Mouse (Mus musculus): ENCODE data around the gene H2al1m.

DNA sequence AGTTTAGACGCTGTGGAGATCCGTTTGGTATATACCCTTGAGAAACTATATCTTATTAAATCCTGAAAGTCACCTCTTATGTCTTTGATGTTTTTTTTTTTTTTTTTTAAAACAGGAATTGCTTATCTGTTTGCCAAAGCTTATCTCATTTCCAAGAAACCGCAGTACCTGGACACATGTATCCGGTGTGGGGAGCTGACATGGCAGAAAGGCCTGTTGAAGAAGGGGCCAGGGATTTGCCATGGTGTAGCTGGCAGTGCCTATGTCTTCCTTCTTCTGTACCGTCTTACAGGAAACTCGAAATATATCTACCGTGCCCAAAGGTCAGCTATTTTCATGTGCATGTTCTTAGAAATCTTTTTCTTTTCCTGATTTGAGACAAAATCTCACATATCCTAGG is 25.7 kb upstream of the H2al1m start:
- TF ChIP-seq POLR2A (IDR thresholded peaks at IDR 0.05; ENCODE audit: insufficient read length, low read depth), result no peak
- no peak for TF ChIP-seq USF1 (IDR thresholded peaks at IDR 0.05; ENCODE audit: low read depth)
- TF ChIP-seq POLR2AphosphoS2 (IDR thresholded peaks at IDR 0.05; ENCODE audit: insufficient read length, low read depth), result no peak
- no peak for TF ChIP-seq CEBPB (IDR thresholded peaks at IDR 0.05; ENCODE audit: insufficient read depth, poor library complexity, severe bottlenecking)
- TF ChIP-seq MYOD1 (IDR thresholded peaks at IDR 0.05; ENCODE audit: control insufficient read depth in 1 of 3, insufficient read length in 2 of 3, low read depth in 2 of 3), result no peak
- TF ChIP-seq E2F4 (IDR thresholded peaks at IDR 0.05; ENCODE audit: insufficient read depth), result no peak
